Mouse (Mus musculus) bone marrow, adult 2 months (tissue): ENCODE data around the gene Galnt10.

Source experiments
- CTCF ChIP-seq: fragments of 200-500 bp; IDR thresholded peaks from 2 replicates; pipeline ENCODE4 v1.5.1; 2011; ENCODE audit warnings: low read length, control low read depth; ENCODE audit not compliant: control insufficient read depth, insufficient read depth
- POLR2A ChIP-seq: fragments of 200-500 bp; IDR thresholded peaks from 2 replicates; pipeline ENCODE4 v1.6.1; 2011; ENCODE audit warnings: low read depth, mild to moderate bottlenecking, control low read depth, low read length, borderline replicate concordance; ENCODE audit not compliant: control insufficient read depth

- TF ChIP-seq CTCF (peak; percentile 85), POLR2A (peak; percentile 24; the same call in 1 of the 2 replicates)
Observed at GRCm38 (mm10) chr11:57819999-57820581, 174.8 kb downstream of the Galnt10 start.
